Mouse (Mus musculus): ENCODE data around the gene Sema3b.

DNA sequence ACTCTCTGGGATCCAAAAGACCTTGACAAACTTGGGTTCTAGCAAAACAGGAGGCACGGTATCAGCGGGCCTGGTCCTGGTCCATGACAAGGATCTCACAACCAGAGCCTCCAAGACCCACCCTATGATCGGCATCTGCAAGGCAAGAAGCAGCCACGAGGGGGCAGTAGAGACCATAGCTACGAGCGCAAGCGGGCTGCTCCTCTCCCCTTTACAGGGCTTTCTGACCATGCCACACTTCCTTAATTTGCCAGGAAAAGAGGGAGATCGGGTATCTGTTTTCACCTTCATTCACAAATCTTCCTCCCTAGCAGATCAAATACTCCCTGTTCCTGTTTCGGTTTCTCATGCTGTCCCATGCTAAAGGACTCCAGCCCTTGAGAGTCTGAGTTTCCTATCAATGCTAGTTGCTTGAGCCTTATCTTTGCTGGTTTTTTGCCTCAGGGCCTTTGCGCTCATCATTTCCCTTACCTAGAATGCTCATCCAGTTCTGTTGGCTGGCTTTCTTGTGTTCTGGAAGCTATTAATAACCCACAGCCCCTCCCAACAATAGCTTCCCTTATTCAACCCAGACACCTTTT, 6.9 kb downstream of the Sema3b start:
- peak; percentile 100 for TF ChIP-seq CTCF (IDR thresholded peaks at IDR 0.05; ENCODE audit: low read depth)
- TF ChIP-seq EP300 (IDR thresholded peaks at IDR 0.05; ENCODE audit: low read depth) = no peak

All from liver, embryonic 14.5 days (tissue).